Comparison of ENCODE assay signal across 9 mouse cellular contexts in the genomic region with DNA sequence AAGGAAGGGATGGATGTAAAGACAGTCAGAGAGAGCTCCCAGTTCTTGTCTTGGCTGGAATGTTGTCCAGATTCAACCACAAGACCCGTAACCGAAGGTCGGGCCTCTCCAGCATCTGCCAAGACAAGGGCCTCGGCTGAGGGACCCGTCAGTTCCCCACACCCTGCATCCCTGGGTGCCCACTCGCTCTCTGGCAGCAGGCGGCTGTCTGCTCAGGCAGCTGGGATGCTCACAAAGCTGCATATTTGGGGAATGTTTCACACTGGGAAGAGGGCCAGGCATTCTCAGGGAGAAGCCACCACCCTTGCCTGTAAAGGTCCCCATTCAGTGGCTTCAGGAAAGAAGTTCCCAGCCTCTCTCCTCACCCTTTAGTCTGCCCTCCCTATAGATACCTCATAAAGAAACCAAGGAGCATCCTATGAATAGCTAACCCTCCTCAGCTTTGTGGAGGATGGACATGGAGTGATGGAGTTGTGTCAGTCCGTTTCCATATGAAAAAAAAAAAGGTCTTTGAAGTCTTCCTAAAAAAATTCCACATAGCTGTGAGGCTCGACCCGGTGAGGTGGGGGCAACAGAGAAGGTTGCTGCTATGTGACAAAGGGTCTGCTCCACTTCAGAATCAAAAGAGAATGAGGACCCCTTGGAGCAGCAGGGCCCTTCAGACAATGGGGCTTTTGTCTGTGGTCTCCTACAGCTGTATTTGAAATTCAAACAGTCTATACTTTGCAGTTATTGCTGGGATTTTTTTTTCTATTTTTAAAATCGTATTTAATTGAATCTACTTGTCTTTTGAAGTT.
DNase-seq lines count a peak whose midpoint lies in the region; ATAC-seq and TF ChIP-seq lines count a peak whose summit lies in the region.
"Had no signal": no experiment of that assay in that cellular context is flagged by ENCODE, and none has a peak within 500 bp of the region (broad histone marks: within the 10 kb centered on the region; RNA-seq: fewer than 3 reads in every experiment).

No protein-coding gene starts in this region.

- ATAC-seq in lung, postnatal 0 days, result no peak

- H3K36me3 ChIP-seq in lung, postnatal 0 days (ENCODE audit: insufficient read depth, low read length), result no peaks in the 10 kb centered on the region
- H3K36me3 ChIP-seq in limb, embryonic 10.5 days, result no peaks in the 10 kb centered on the region

- no peak for TF ChIP-seq CTCF in lung, postnatal 0 days (IDR thresholded peaks at IDR 0.05)

- no peaks in the 10 kb centered on the region for H3K27me3 ChIP-seq in lung, postnatal 0 days (replicated peaks; ENCODE audit: insufficient read depth, low read length)
- H3K27me3 ChIP-seq in limb, embryonic 10.5 days (ENCODE audit: low read depth, poor library complexity, severe bottlenecking), result no peaks in the 10 kb centered on the region

- no peak overlapping the region for H3K4me2 ChIP-seq in lung, postnatal 0 days (replicated peaks; ENCODE audit: low read depth, low read length)

- peak; percentile 28 for DNase-seq in lung, postnatal 14 days
- no peak for DNase-seq in lung, postnatal 0 days (ENCODE audit: low spot score)
- peak; percentile 22 for DNase-seq in embryo, embryonic 9.5 days (ENCODE audit: extremely low spot score)
- DNase-seq in heart, adult 9 months (ENCODE audit: low spot score in 2 of 2), result peak; percentile 26 to 27
- no peak for DNase-seq in limb, embryonic 10.5 days (ENCODE audit: low spot score)
- peak; percentile 59 to 67 for DNase-seq in right cerebral cortex, adult 2 months (ENCODE audit: low spot score in 2 of 2)
- DNase-seq in spleen, postnatal 36 days (ENCODE audit: low spot score in 2 of 2), result no peak
- no peak for DNase-seq in adipocyte (ENCODE audit: low spot score)

- no peak overlapping the region for H3K9ac ChIP-seq in lung, postnatal 0 days (replicated peaks; ENCODE audit: low read depth)
- H3K9ac ChIP-seq: liver, embryonic 14.5 days had no signal

- no peak overlapping the region for H3K27ac ChIP-seq in lung, postnatal 0 days (ENCODE audit: low read length)
- H3K27ac ChIP-seq in limb, embryonic 10.5 days, result peak overlapping the region; percentile 58; the same call in 1 of the 2 replicates
- H3K27ac ChIP-seq: liver, embryonic 14.5 days had no signal

- TF ChIP-seq EP300 in lung, postnatal 0 days (IDR thresholded peaks at IDR 0.05), result no peak

- H3K4me3 ChIP-seq in lung, postnatal 0 days (ENCODE audit: low read depth, low read length), result no peak overlapping the region
- no peak overlapping the region for H3K4me3 ChIP-seq in limb, embryonic 10.5 days

- H3K9me3 ChIP-seq in lung, postnatal 0 days (ENCODE audit: low read length), result no peaks in the 10 kb centered on the region
- no peaks in the 10 kb centered on the region for H3K9me3 ChIP-seq in limb, embryonic 10.5 days (replicated peaks)

- H3K4me1 ChIP-seq in lung, postnatal 0 days (ENCODE audit: insufficient read depth, low read depth, low read length), result no peaks in the 10 kb centered on the region
- H3K4me1 ChIP-seq in limb, embryonic 10.5 days, result peaks cover 43% of the 10 kb centered on the region

- WGBS in lung, postnatal 0 days, result 44% methylated on average over 11 of the region's 11 CpGs
- WGBS in limb, embryonic 10.5 days, result 75% methylated on average over 11 of the region's 11 CpGs

Comparison
In these comparisons a context has a peak if more than half of its experiments do, and no peak if none do; other contexts are left out.
1. DNase-seq: peak in lung, postnatal 14 days (single experiment), embryo, embryonic 9.5 days (single experiment), heart, adult 9 months (2 of 2) and right cerebral cortex, adult 2 months (2 of 2); none in lung, postnatal 0 days (single experiment), limb, embryonic 10.5 days (single experiment), spleen, postnatal 36 days (0 of 2) and adipocyte (single experiment).